Mouse (Mus musculus) right cerebral cortex, postnatal 10 days (tissue): ENCODE results near the gene Ormdl3.

Experiments used
- DNase-seq, 2 experiments: peaks; one replicate each; pipeline ENCODE4 v3.0.0; 2021; ENCODE audit warnings: low spot score in 2 of 2

The Ormdl3 gene

DNA sequence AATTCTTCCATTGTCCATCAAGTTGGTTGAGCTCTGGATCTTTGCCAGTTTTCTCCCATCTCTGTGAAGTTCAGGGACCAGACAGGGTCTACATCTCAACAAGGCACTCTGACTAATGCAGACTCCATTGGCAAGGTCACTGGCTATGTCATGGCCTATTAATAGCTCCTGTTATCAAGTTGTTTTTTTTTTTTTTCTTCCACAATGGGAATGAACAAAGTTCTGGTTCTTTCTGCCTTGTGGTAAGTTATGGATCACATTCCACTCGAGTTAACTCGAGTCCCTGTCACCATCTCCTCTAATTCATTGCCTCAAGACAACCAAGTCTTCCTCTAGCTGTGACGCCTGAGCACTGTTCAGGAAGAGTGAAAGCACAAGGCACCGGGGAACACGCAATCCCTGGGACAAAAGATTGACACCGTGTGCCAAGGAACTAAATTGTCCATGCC, 1.7 kb upstream of the Ormdl3 start:
- no peak for DNase-seq

DNA sequence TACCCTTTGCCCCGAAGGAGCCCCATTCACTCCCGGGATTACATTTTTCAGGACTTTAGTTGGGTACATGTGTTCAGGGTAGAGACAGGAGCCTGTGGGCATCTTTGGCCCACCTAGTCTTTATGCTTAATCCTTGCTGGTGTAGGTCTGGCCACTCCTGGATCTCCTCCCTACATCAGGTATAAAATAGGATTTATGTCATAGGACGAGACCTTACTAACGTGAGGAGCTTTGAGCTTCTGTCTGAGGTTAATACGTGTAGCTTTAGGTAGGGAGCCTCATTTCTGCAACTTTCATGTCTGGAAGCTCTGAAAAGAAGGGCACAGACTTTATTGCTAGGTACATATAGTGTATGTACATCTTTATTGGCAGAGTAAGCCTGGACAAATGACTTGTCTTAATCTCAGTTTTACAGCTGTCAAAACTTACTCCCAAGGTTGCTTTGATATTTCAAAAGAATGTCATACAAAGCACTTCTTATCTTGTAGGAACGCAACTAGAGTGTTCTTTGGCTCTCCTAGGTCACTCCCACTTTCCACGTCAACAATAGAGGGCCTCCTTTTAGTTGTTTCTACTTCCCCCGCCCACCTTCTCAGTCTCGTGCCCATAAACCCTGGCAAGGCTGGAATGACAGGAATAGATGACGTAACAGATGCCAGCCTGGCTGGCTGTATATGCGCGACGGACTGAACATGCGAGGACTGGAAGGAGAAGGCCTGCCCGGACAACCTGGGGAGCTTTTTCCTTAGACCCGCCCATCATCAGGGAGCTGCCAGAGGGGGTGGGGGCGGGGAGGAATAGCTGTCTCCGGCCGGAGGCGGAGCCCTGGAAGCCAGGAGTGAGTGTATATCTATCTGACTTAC, 747 bp upstream of the Ormdl3 start:
- DNase-seq = peak; percentile 59 to 76

DNA sequence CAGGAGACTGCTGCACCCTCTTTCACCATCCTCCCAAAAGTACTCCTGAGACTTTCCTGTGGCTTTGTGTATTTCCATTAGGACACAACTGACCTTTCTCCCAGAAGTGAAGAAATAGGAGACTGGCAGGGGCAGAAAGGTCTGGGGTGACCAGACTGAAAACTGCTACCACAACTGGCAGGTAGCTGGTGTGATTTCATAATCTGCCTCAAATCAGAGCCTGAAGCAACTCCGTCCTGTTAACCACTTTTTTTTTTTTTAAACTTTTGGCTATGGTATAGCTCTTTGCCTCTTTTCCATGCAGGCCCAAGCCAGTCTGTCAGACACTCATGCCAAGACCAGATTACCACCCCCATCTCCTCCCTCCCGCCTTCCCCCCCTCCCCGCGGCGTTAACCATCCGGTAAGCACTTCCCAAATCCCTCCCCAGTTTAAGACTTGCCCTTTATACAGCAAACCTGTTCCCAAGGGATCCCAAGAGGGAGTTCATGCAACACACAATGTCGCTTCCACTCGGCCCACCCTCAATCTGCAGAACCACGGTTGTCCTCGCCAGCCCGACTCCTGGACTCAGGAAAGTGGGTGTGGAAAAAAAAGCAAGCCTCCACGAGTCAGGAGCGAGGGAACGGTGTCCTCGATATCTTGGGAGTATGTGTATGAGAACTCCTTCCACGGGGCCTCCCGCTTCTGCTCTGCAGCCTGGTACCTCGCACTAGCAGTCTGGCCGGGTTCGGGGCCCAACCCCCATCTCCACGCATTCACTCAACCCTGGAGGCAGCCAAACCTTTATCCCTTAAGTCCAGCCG, 879 bp downstream of the Ormdl3 start:
- DNase-seq = peak in 1 of 2 experiments; percentile 64

DNA sequence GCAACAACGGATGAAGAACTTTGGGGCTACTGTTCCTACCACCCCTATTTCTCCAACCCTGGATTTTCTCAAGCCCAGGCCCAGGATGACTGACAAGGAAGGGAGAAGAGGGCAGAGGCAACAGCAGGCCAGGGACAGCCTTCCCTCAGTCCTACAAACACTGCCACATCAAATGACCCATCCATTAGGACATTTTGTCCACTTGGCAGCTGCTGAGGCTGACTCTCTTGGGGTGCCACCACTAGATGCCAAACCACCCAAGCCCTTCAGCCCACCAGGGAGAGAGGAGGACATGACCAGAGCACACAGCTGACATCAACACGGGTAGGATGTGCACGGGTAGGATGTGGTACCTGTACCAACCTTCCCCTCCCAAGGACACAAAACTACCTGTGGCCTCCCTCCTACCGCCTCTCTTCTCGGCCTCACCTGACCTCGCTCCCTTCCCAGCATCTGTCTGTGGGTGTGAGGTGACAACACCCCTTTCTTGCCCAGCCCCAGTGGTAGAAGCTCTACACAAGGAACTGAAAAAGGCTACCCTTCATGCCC, 2.5 kb downstream of the Ormdl3 start:
- DNase-seq = no peak

DNA sequence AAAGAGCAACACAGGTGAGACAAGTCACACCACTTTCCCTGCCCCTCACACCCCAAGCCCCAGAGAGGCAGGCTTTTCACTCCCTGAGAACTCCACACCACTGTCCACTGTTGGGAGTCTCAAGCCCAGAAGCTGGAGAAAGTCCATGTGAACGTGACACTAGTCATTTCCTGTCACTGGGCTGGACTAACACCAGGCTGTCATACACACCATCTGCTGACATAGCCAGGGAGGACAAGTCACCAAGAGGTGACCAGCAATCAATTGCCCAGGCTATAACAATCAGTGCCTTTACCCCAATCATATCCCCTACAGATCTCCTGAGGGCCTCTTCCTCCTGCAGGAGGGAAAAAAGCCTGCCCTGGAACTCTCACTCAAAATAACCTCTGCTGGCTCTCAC, 3.0 kb downstream of the Ormdl3 start:
- no peak for DNase-seq

DNA sequence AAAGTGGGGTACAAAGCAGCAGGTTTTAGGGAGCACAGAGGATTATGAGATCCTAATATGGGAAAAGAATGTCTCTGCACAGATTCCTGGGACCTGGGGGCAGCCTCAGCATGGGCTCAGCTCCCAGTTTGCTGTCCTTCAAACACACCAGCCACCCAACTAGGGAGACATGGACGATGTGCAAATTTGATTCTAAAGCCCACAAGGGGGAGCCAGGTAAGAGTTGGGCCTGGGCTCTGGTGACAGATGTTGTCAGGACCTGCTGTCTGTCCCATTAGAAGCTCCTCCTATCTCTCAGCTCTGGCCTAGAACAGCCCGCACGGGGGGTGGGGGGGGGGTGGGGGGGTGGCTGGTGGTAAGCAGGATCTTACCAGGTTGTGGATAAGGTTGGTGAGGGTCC, 3.6 kb downstream of the Ormdl3 start:
- no peak for DNase-seq

DNA sequence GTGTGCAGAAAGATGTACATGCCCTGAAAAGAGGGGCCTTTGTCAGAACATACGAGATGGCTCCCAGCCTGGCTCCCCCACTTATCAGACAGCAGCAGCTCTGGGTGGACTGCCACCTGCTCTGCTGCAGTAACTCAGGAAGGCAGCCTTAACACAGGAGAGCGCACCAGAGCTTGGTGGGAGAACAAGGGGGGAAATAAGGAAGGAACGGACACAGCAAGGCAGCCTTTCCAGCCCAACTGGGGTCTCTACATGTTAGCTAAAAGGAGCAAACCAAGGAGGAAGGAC, 4.0 kb downstream of the Ormdl3 start:
- no peak for DNase-seq

DNA sequence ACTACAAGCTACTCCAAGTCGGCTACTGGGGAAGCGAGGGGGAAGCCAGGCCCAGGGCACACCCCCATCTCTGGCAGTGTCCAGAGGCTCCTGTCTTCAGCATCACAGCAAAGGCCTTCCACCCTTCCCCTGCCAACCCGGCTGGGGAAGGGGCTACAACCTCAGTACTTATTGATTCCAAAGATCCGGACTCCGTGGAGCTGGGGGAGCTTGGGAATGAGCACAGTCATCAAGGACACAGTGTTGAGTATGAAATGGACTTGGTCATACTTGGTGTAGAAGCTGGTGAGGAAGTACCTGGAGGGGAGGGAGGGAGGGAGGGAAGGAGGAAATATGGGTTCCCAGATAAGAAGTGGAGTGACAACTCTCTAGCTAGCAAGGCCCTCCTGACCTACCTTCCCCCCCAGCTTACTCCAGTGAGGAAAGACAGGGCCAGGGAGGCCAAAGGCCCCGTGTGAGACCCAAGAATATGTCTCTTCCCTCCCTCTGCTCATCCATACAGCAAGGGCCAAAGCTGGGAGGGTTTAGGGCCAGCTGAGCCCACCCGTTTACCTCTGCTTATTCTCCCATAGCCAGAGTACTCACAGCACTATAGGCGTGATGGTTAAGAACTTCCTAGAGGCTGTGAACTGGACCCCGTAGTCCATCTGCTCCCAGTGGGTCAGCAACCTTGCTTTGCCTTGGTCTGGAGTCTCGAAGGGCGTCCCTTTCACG, 4.5 kb downstream of the Ormdl3 start:
- no peak for DNase-seq

DNA sequence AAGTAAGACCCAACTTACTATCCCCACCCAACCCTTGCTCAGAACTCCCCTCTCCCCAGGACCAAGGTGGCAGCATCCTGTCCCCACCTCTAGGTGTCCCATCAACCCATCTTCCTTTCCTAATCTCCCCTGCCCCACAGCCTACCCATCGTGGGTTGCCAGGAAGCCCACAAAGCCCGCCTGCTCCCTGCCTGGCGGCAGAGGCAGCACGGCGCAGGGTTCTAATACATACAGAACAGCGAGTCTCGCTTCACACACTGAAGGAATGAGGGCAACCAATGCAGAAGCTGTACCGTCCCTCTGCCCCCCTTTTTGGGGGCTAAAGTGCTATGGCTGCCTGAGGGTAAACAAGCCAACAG, 5.2 kb downstream of the Ormdl3 start:
- no peak for DNase-seq

DNA sequence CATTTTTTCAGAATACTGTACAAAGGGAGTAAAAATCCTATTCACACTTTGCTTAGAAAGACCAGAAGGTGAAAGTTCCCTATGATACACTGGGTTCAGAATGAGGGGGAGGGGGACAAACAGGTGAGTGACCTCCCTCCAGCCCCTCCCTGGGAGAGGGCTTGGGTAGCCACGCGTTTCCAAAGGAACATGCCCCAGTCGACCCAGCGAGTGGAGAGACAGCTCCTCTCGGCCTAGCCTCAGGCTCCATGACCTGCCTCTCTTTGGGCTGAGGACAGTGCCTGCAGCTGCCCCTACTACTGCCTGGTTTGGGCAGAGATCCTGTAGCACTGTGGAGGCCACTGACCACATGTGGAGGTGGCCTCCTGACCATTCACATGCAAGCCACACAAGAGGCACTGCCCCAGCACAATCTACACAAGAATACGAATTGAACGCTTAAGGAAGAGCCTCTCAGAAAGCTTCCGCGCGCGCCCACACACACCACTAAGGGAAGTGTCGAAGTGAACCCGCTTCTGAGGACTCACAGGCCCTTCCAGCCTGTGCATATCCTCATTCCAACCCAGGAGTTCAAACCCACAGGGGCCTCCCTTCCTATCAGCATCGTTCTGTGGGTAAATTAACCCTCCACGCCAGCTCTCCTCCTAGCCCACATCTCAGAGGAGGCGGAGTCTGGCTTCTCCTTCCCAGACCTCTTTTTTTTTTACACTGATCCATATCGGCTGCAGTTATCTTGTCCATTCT, 5.7 kb downstream of the Ormdl3 start:
- no peak for DNase-seq

DNA sequence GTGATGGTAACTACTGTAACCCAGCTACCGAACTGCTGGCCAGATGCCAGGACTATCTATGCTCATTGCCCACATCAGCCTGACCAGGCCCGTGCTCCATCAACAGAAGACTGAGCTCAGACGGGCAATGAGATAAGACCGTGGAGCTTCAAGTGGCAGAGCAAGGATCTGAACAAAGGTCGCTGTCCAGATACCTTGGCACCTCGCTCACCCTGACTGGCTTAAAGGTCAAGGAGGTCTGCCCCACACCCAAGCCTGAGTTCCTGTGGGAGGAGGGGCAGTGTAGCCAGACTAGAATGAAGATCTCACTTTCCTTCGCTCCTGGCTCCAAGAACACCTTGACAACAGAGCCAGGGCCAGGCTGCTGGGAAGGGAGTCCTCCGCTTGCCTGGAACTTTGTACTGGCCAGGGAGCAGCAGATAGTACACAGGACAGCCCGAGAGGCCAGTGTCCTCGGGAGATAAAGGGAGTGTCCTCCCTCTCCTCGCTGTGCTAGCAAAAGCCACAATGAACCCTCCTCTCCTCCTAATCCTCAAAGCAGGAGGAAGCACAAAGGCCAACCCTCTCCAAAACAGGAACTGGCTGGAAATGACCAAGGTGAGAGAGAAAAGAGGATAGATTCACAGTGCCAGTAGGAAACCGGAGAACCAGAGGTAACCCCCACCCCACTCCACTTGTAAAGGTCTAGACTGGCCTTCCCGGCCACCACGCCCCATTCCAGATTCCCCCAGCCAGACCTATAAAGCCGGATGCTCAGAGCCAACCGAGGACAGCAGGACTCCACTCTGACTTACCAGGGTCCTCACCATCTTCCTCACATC, 6.7 kb downstream of the Ormdl3 start:
- DNase-seq = no peak

DNA sequence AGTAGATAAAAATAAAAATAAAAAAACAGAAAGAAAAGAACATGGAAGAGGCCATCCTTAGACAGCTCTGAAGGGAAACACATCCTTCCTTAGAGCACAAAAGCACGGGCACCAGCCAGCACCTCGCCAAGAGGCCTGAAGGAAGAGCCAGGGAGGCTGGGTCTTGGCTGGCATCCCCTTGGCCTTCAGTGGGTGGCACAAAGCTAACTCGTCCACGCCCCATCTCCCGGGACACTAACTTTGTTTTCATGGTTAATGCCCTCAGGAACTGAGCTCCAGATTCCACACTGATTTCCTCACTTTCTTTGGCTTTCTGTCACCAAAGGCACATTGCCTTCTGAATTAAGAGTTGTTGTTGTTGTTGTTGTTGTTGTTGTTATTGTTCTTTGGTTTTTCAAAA, 9.4 kb downstream of the Ormdl3 start:
- no peak for DNase-seq

DNA sequence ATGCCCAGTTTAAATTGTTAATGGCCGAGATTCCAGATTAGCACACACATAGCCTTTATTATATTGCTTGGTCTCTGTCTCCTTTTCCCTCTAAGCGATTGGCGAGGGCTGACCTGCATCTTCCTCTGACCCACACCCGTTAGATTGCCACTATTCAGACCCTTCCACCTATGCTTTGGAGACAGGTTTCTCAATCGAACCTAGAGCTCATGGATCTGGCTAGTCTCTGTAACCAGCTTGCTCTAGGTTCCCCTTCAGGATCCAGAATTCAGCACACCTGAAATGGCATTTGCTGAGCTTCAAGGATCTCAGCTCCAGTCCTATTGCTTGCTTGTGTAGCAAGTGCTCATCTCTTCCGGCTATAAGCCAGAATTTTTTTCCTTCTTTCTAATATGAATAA, 17.7 kb downstream of the Ormdl3 start:
- no peak for DNase-seq

DNA sequence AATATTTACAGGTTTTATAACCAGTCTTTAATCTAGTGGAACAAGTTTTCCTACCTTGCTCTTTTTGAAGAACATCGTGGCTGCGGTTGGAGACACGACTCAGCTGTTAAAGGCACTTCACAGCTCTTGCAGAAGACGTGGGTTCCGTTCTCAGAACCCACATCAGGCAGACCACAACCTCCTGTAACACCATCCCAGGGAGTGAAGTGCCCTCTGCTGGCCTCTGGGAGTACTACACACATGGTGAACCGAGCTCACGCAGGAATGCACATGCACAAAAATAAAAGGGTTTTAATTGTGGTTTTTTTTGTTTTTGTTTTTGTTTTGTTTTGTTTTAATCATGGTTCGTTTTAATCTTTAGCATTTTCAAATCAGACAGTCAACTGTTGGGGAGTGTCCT, 18.8 kb downstream of the Ormdl3 start:
- no peak for DNase-seq

DNA sequence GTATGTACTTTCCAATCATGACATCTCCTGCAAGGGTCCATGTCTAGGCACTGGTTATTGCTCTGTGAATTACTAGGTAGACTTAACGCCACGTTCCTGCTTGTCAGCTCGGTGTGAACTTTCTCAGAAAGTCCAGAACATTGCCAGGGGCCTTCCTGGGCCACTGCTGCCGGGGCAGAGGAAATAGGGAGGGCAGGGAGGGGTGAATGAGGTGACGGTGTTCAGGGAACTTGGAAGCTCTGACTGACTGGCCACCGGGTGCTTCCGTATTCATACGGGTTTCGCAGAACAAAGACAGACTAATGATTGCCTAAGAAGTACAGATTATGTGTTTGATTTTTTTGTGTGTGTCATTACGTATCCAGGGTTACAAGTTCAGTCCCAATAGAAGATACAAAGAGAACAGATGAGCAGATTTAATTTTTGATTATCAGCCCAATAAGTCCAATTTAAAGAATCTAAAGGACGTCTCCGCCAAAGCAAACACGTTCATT, 23.2 kb downstream of the Ormdl3 start:
- DNase-seq = no peak

DNA sequence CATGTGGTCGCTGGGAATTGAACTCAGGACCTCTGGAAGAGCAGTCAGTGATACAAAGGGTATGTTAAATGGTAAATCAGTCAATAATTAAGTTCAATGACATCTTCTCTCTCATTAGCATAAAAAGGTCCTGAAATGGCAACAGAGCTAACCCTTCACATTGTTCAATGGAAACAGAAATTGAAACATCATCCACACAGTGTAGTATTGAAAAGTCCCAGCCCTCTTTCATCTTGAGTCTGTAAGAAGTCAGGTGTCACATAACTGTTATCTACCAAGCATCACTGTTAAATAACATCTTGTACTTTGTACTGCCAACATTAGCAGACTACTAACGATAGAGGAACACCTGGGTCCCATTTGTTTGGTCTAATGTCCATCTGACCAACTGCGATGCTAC, 24.1 kb downstream of the Ormdl3 start:
- DNase-seq = no peak

DNA sequence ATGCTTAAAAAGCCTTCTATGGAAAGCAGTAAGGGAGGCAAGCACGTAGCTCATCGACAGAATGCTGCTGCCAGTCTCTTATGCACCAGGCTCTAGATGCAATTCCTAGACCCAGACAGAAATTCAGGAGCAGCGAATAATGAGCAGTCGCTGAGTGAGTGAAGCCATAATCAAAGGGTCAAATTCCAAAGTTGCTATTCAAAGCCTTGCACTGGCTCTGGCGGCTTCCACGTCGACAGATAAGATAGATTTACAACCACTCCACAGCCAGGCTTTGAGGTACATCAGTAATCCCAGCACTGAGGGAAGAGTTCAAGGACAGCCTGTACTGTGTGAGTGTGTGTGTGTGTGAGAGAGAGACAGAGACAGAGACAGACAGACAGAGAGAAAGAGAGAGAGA, 26.2 kb downstream of the Ormdl3 start:
- DNase-seq = no peak

DNA sequence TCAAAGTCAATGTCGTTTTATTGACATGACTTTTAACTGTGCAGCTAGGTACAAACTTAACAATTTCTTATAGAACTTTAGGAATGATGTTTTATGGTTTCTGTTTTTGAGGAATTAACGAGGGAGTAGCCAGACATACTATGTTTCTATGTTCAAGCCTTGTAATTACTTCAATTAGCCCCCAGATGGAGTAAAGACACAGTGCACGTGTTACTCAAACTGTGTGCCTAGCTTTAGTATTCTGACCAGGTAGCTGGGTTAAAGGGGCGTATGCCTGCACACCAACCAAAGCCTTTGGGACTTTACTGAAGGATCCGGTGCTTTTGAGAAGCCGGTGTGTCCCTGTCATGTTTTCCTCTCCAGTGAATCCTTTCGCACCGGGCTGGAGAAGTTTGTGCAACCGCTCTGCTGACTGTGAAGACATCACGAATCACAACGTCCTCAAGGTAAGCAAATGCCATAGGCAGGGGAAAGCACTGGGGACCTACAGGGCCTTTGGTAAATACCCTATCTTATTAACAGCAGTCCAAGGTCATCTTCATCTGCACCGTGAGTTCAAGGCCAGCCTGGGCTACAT, 32.0 kb downstream of the Ormdl3 start:
- no peak for DNase-seq

DNA sequence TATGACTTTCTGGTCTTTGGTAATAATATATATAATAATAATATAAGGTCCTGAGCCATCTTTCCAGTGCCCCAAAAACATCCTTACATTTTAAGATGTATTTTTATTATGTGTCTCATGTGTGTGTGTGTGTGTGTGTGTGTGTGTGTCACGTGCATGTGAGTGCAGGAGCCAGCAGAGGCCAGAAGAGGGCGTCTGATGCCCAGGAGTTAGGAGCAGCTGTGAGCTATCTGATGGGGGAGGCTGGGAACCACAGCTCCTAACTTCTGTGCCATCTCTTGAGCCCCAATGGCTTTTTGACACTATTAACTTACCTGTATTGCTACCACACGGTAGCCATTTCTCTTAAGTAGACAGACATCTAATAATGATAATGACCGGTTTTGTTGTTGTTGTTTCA, 33.2 kb downstream of the Ormdl3 start:
- DNase-seq = no peak
